Mouse (Mus musculus) ES-E14 (cell line): ENCODE results near the gene Marveld3.

Source experiments
- CHD2 ChIP-seq: IDR thresholded peaks from 2 replicates; pipeline ENCODE4 v1.6.1; 2014; ENCODE audit warnings: mild to moderate bottlenecking, low read depth, low read length, inconsistent platforms
- HCFC1 ChIP-seq: IDR thresholded peaks from 2 replicates; pipeline ENCODE4 v1.6.1; 2012; ENCODE audit warnings: low read length, inconsistent platforms, borderline replicate concordance; ENCODE audit not compliant: insufficient read depth
- MAFK ChIP-seq: IDR thresholded peaks from 2 replicates; pipeline ENCODE4 v1.6.1; 2014; ENCODE audit warnings: mild to moderate bottlenecking, low read depth, low read length, inconsistent platforms; ENCODE audit not compliant: insufficient read depth
- ZNF384 ChIP-seq: IDR thresholded peaks from 2 replicates; pipeline ENCODE4 v1.6.1; 2012; ENCODE audit warnings: low read depth, low read length, inconsistent platforms

- TF ChIP-seq ZNF384, result no peak
- TF ChIP-seq MAFK, result no peak
- no peak for TF ChIP-seq HCFC1
- no peak for TF ChIP-seq CHD2
These were observed 56.9 kb downstream of the Marveld3 start for GRCm38 (mm10) chr8:109904928-109905668.
